Mouse (Mus musculus): ENCODE results near the gene Ttll8. TPM values are rescaled to one million over a fixed set of nuclear protein-coding genes. Genes with fewer than 3 reads are reported as not detected.

The Ttll8 gene
- polyA plus RNA-seq, 1 experiment from 2014 or later, result not detected

Other genes with a start within 250 kb of the Ttll8 start
- gene Brd1, start 220.2 kb downstream of the Ttll8 start, polyA plus RNA-seq (2014; fragmentation: Nextera tagmentation; extraction: Ambion mirVana), result 26.2 and 30.5 TPM in 2 replicates
- gene Zbed4, start 202.8 kb downstream of the Ttll8 start, polyA plus RNA-seq (2014; fragmentation: Nextera tagmentation; extraction: Ambion mirVana), result 16.7 and 25.7 TPM in 2 replicates
- gene Alg12, start 135.1 kb downstream of the Ttll8 start, polyA plus RNA-seq (2014; fragmentation: Nextera tagmentation; extraction: Ambion mirVana), result 7.1 and 8.1 TPM in 2 replicates
- gene Creld2, start 134.8 kb downstream of the Ttll8 start, polyA plus RNA-seq (2014; fragmentation: Nextera tagmentation; extraction: Ambion mirVana), result 49.6 and 53.8 TPM in 2 replicates
- gene Pim3, start 92.2 kb downstream of the Ttll8 start, polyA plus RNA-seq (2014; fragmentation: Nextera tagmentation; extraction: Ambion mirVana), result 49.1 and 53.2 TPM in 2 replicates
- gene Mlc1, start 24.6 kb upstream of the Ttll8 start, polyA plus RNA-seq (2014; fragmentation: Nextera tagmentation; extraction: Ambion mirVana), result 6.4 and 7.6 TPM in 2 replicates
- not detected in 2 replicates for gene Mov10l1, start 28.5 kb upstream of the Ttll8 start, polyA plus RNA-seq (2014; fragmentation: Nextera tagmentation; extraction: Ambion mirVana)
- 6.6 and 7.9 TPM in 2 replicates for gene Panx2, start 105.3 kb upstream of the Ttll8 start, polyA plus RNA-seq (2014; fragmentation: Nextera tagmentation; extraction: Ambion mirVana)
- gene Trabd, start 120.7 kb upstream of the Ttll8 start, polyA plus RNA-seq (2014; fragmentation: Nextera tagmentation; extraction: Ambion mirVana), result 38.7 and 39.7 TPM in 2 replicates
- 23.8 and 23.9 TPM in 2 replicates for gene Selenoo, start 134.7 kb upstream of the Ttll8 start, polyA plus RNA-seq (2014; fragmentation: Nextera tagmentation; extraction: Ambion mirVana)
- gene Tubgcp6, start 168.7 kb upstream of the Ttll8 start, polyA plus RNA-seq (2014; fragmentation: Nextera tagmentation; extraction: Ambion mirVana), result 18.0 and 18.2 TPM in 2 replicates
- 18.2 and 20.3 TPM in 2 replicates for gene Hdac10, start 174.3 kb upstream of the Ttll8 start, polyA plus RNA-seq (2014; fragmentation: Nextera tagmentation; extraction: Ambion mirVana)
- gene Mapk12, start 186.3 kb upstream of the Ttll8 start, polyA plus RNA-seq (2014; fragmentation: Nextera tagmentation; extraction: Ambion mirVana), result 4.1 and 4.6 TPM in 2 replicates
- gene Mapk11, start 195.2 kb upstream of the Ttll8 start, polyA plus RNA-seq (2014; fragmentation: Nextera tagmentation; extraction: Ambion mirVana), result 23.7 and 27.9 TPM in 2 replicates
- gene Plxnb2, start 226.4 kb upstream of the Ttll8 start, polyA plus RNA-seq (2014; fragmentation: Nextera tagmentation; extraction: Ambion mirVana), result 86.4 and 107 TPM in 2 replicates
- 85.2 and 117 TPM in 2 replicates for gene Dennd6b, start 242.1 kb upstream of the Ttll8 start, polyA plus RNA-seq (2014; fragmentation: Nextera tagmentation; extraction: Ambion mirVana)